Mouse (Mus musculus) small intestine, adult 10 weeks (tissue): ENCODE results near the gene Fam171a2. TPM values are rescaled to one million over a fixed set of nuclear protein-coding genes. Genes with fewer than 3 reads are reported as not detected.

ENCODE experiments used
- polyA plus RNA-seq: library from polyadenylated mRNA; stranded (reverse); fragments of 350-450 nt; fragmentation: Illumina TruSeq; extraction: RNeasy Lipid Tissue Mini Kit (QIAGEN cat#74804); gene quantifications from one replicate; pipeline ENCODE4 v1.2.3, GENCODE M21; 2014; ENCODE audit warnings: low replicate concordance

Gene Fam171a2
- polyA plus RNA-seq, result not detected

GRCm38 (mm10) chr11:102447497-102447896 lies at the start of gene Fam171a2:
Gene Fam171a2, minus strand, starts transcription at chr11:102447682.

GRCm38 (mm10) chr11:102469648-102470357 lies 22.3 kb upstream of the Fam171a2 start, which contains the start of gene Itga2b:
Gene Itga2b, minus strand, starts transcription at chr11:102470122.

GRCm38 (mm10) chr11:102430121-102431017 lies 17.1 kb downstream of the Fam171a2 start, which contains the start of gene Grn:
Gene Grn, plus strand, starts transcription at chr11:102430315.

GRCm38 (mm10) chr11:102407834-102408215 lies 39.7 kb downstream of the Fam171a2 start, which contains the start of gene Slc25a39:
Gene Slc25a39, minus strand, starts transcription at chr11:102407946.

GRCm38 (mm10) chr11:102393238-102393634 lies 54.2 kb downstream of the Fam171a2 start, which contains the start of gene Rundc3a:
Gene Rundc3a, plus strand, starts transcription at chr11:102393403.

Other genes starting within 250 kb of the Fam171a2 start
- 1.2 TPM for gene Hdac5, start 217.5 kb downstream of the Fam171a2 start, polyA plus RNA-seq
- gene BC030867, start 198.8 kb downstream of the Fam171a2 start, polyA plus RNA-seq, result not detected
- not detected for gene Asb16, start 178.9 kb downstream of the Fam171a2 start, polyA plus RNA-seq
- gene Tmub2, start 162.8 kb downstream of the Fam171a2 start, polyA plus RNA-seq, result 6.1 TPM
- 5.4 TPM for gene Atxn7l3, start 151.1 kb downstream of the Fam171a2 start, polyA plus RNA-seq
- 22.9 TPM for gene Ubtf, start 127.9 kb downstream of the Fam171a2 start, polyA plus RNA-seq
- gene Slc4a1, start 81.5 kb downstream of the Fam171a2 start, polyA plus RNA-seq, result not detected
- not detected for gene Rundc3a, start 54.3 kb downstream of the Fam171a2 start, polyA plus RNA-seq
- gene Slc25a39, start 39.7 kb downstream of the Fam171a2 start, polyA plus RNA-seq, result 4.1 TPM
- gene Grn, start 17.4 kb downstream of the Fam171a2 start, polyA plus RNA-seq, result 2.2 TPM
- not detected for gene Itga2b, start 22.4 kb upstream of the Fam171a2 start, polyA plus RNA-seq
- gene Gpatch8, start 108.7 kb upstream of the Fam171a2 start, polyA plus RNA-seq, result 26.5 TPM
- 2.2 TPM for gene Gm11627, start 131.8 kb upstream of the Fam171a2 start, polyA plus RNA-seq
- gene Fzd2, start 156.7 kb upstream of the Fam171a2 start, polyA plus RNA-seq, result 0.82 TPM
- gene Meioc, start 216.0 kb upstream of the Fam171a2 start, polyA plus RNA-seq, result not detected